Mouse (Mus musculus): Measurements from ENCODE around the gene Depdc1b.

DNA sequence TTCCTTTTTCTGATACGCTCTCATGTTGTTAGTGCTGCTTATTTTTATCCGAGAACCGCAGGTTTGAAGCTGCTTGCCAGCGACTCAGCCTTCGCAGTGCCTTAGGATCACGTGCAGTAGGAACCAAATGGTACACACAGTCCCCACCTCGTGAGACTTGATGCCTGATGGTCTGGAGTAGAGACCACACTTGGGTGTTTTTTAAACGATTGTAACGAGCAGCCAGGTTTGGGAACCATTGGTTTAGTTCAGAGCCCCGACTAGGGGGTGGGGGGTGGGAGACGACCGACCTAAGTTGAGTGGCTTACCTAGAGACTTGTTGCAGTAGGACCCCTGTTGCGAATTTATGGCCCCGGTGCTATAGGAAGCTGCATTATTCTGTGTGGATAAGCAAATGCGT, 43.1 kb upstream of the Depdc1b start:
- TF ChIP-seq ZNF384 (IDR thresholded peaks at IDR 0.05; ENCODE audit: low read depth, low read length), result no peak
- no peak for TF ChIP-seq ZC3H11A (IDR thresholded peaks at IDR 0.05; ENCODE audit: borderline replicate concordance, low read depth, low read length)

All from ES-E14 (cell line).